In genomic region chr19:42902410-42903021, GRCm38 (mm10) we compare ENCODE assay signal across 11 mouse cellular contexts.
DNase-seq lines count a peak whose midpoint lies in the region; ATAC-seq lines count a peak whose summit lies in the region.
"Had no signal": no experiment of that assay in that cellular context is flagged by ENCODE, and none has a peak within 500 bp of the region (broad histone marks: within the 10 kb centered on the region; RNA-seq: fewer than 3 reads in every experiment).

No protein-coding gene starts in this region.

- H3K4me2 ChIP-seq in hindbrain, embryonic 15.5 days = no peak overlapping the region
- no peak overlapping the region for H3K4me2 ChIP-seq in midbrain, embryonic 13.5 days (replicated peaks)
- H3K4me2 ChIP-seq: embryonic facial prominence, embryonic 13.5 days; liver, embryonic 13.5 days had no signal

- 54% methylated on average over 6 of the region's 6 CpGs for WGBS in hindbrain, embryonic 15.5 days
- WGBS in midbrain, embryonic 13.5 days = 59% methylated on average over 6 of the region's 6 CpGs

- peak overlapping the region; percentile 65 for H3K27ac ChIP-seq in hindbrain, embryonic 15.5 days (replicated peaks)
- H3K27ac ChIP-seq in midbrain, embryonic 13.5 days = no peak overlapping the region
- H3K27ac ChIP-seq: embryonic facial prominence, embryonic 13.5 days; kidney, postnatal 0 days; liver, embryonic 13.5 days had no signal

- peaks cover 28% of the 10 kb centered on the region for H3K4me1 ChIP-seq in hindbrain, embryonic 15.5 days (replicated peaks)
- peaks cover 25% of the 10 kb centered on the region for H3K4me1 ChIP-seq in midbrain, embryonic 13.5 days (replicated peaks)
- H3K4me1 ChIP-seq: liver, embryonic 13.5 days had no signal

- no peak for ATAC-seq in cerebellum, adult (ENCODE audit: insufficient number of reproducible peaks, low FRiP score, low TSS enrichment)
- ATAC-seq in hindbrain, embryonic 15.5 days (ENCODE audit: low FRiP score, low read depth) = peak; percentile 46; the same call in 1 of the 2 replicates
- ATAC-seq in midbrain, embryonic 13.5 days = 0 out of 2 replicates have a peak, but pooled peaks have one; percentile 51

- H3K9ac ChIP-seq in hindbrain, embryonic 15.5 days = no peak overlapping the region
- no peak overlapping the region for H3K9ac ChIP-seq in midbrain, embryonic 13.5 days (replicated peaks)
- H3K9ac ChIP-seq: embryonic facial prominence, embryonic 13.5 days; liver, embryonic 13.5 days had no signal

- no peaks in the 10 kb centered on the region for H3K9me3 ChIP-seq in hindbrain, embryonic 15.5 days
- H3K9me3 ChIP-seq in midbrain, embryonic 13.5 days = no peaks in the 10 kb centered on the region
- H3K9me3 ChIP-seq: embryonic facial prominence, embryonic 13.5 days; liver, embryonic 13.5 days had no signal

- no peak overlapping the region for H3K4me3 ChIP-seq in hindbrain, embryonic 15.5 days
- H3K4me3 ChIP-seq in midbrain, embryonic 13.5 days (replicated peaks) = no peak overlapping the region
- H3K4me3 ChIP-seq: embryonic facial prominence, embryonic 13.5 days; liver, embryonic 13.5 days had no signal

- DNase-seq in cerebellum, adult 11-12 months = peak; percentile 1
- peak; percentile 7 for DNase-seq in Muller cell, postnatal 12 days (ENCODE audit: inconsistent ontology term)
- no peak for DNase-seq in thymus, postnatal 0 days (ENCODE audit: low spot score)
- no peak for DNase-seq in testis, postnatal 10 days (ENCODE audit: low spot score)
- DNase-seq in c-Kit-positive CD71-positive TER-119-positive erythroid progenitor cells, embryonic 14.5 days (ENCODE audit: low spot score) = no peak
- DNase-seq: liver, embryonic 13.5 days had no signal

- H3K36me3 ChIP-seq in hindbrain, embryonic 15.5 days = no peaks in the 10 kb centered on the region
- no peaks in the 10 kb centered on the region for H3K36me3 ChIP-seq in midbrain, embryonic 13.5 days
- H3K36me3 ChIP-seq: embryonic facial prominence, embryonic 13.5 days; liver, embryonic 13.5 days had no signal

- H3K27me3 ChIP-seq in hindbrain, embryonic 15.5 days = no peaks in the 10 kb centered on the region
- H3K27me3 ChIP-seq in midbrain, embryonic 13.5 days = no peaks in the 10 kb centered on the region
- H3K27me3 ChIP-seq: embryonic facial prominence, embryonic 13.5 days; liver, embryonic 13.5 days had no signal

Comparison
In these comparisons a context has a peak if more than half of its experiments do, and no peak if none do; other contexts are left out.
1. DNase-seq: peak in cerebellum, adult 11-12 months (single experiment) and Muller cell, postnatal 12 days (single experiment); none in thymus, postnatal 0 days (single experiment), testis, postnatal 10 days (single experiment) and c-Kit-positive CD71-positive TER-119-positive erythroid progenitor cells, embryonic 14.5 days (single experiment).